Mouse (Mus musculus): Measurements from ENCODE around the gene Aifm1. TPM values are rescaled to one million over a fixed set of nuclear protein-coding genes. Genes with fewer than 3 reads are reported as not detected.

The Aifm1 gene
- total and polyA plus RNA-seq, 3 experiments: 7.0 to 71.4 (median 48.8) TPM

GRCm38 (mm10) chrX:48462754-48463507 lies 50.4 kb downstream of the Aifm1 start, which contains the start of gene Elf4:
Gene Elf4 (minus strand): TSS chrX:48463132.
- TF ChIP-seq CTCF (IDR thresholded peaks at IDR 0.05; ENCODE audit: low read depth, low read length) (peak; percentile 75), TAL1 (conservative IDR thresholded peaks at IDR 0.05; ENCODE audit: low read depth, low read length) (no peak)
- H3K9me3 ChIP-seq (replicated peaks): no peaks in the 10 kb centered on the region
- DNase-seq (ENCODE audit: low spot score): peak; percentile 38
- H3K4me3 ChIP-seq (ENCODE audit: low read depth, low read length): peak within 1 kb of the TSS; percentile 68; the same call in 1 of the 2 replicates
- H3K27me3 ChIP-seq (ENCODE audit: insufficient read depth, low read length): no peaks in the 10 kb centered on the region
- peaks cover 18% of the 10 kb centered on the region for H3K4me1 ChIP-seq (ENCODE audit: insufficient read depth, low read depth, low read length)
- ATAC-seq (ENCODE audit: extremely low read depth, insufficient number of reproducible peaks, low FRiP score, poor library complexity, severe bottlenecking): peak; percentile 34; the same call in 1 of the 2 replicates
- no peaks in the 10 kb centered on the region for H3K36me3 ChIP-seq (replicated peaks)

- H3K9me3 ChIP-seq (replicated peaks): no peaks in the 10 kb centered on the region
- H3K27me3 ChIP-seq (ENCODE audit: insufficient read depth, low read length): no peaks in the 10 kb centered on the region
- ATAC-seq (ENCODE audit: extremely low read depth, insufficient number of reproducible peaks, low FRiP score, poor library complexity, severe bottlenecking) (no peak), DNase-seq (ENCODE audit: low spot score) (no peak)
- H3K4me3 ChIP-seq (ENCODE audit: low read depth, low read length): peak overlapping the region; percentile 68; the same call in 1 of the 2 replicates
- TF ChIP-seq POLR2AphosphoS5 (IDR thresholded peaks at IDR 0.05; ENCODE audit: insufficient replicate concordance, low read depth, low read length): no peak
- no peak for TF ChIP-seq GATA1 (IDR thresholded peaks at IDR 0.05; ENCODE audit: borderline replicate concordance, low read length)
- TF ChIP-seq TAL1 (conservative IDR thresholded peaks at IDR 0.05; ENCODE audit: low read depth, low read length): no peak
- TF ChIP-seq CTCF (IDR thresholded peaks at IDR 0.05; ENCODE audit: low read depth, low read length): no peak
- TF ChIP-seq GATA2 (IDR thresholded peaks at IDR 0.05; ENCODE audit: borderline replicate concordance, low read depth, low read length): no peak
- peaks cover 18% of the 10 kb centered on the region for H3K4me1 ChIP-seq (ENCODE audit: insufficient read depth, low read depth, low read length)
- H3K36me3 ChIP-seq (replicated peaks): no peaks in the 10 kb centered on the region
Measured at GRCm38 (mm10) chrX:48462297-48462696, 51.1 kb downstream of the Aifm1 start.

- Histone ChIP-seq H3K36me3 (replicated peaks) (no peaks in the 10 kb centered on the region), H3K27me3 (ENCODE audit: insufficient read depth, low read length) (no peaks in the 10 kb centered on the region), H3K4me1 (ENCODE audit: insufficient read depth, low read depth, low read length) (peaks cover 27% of the 10 kb centered on the region), H3K9me3 (replicated peaks) (no peaks in the 10 kb centered on the region), H3K4me3 (ENCODE audit: low read depth, low read length) (no peak overlapping the region)
- ATAC-seq (ENCODE audit: extremely low read depth, insufficient number of reproducible peaks, low FRiP score, poor library complexity, severe bottlenecking) (no peak), DNase-seq (ENCODE audit: low spot score) (no peak)
- TF ChIP-seq CTCF (IDR thresholded peaks at IDR 0.05; ENCODE audit: low read depth, low read length) (no peak), GATA2 (IDR thresholded peaks at IDR 0.05; ENCODE audit: borderline replicate concordance, low read depth, low read length) (no peak), TAL1 (conservative IDR thresholded peaks at IDR 0.05; ENCODE audit: low read depth, low read length) (no peak), POLR2AphosphoS5 (IDR thresholded peaks at IDR 0.05; ENCODE audit: insufficient replicate concordance, low read depth, low read length) (no peak), GATA1 (IDR thresholded peaks at IDR 0.05; ENCODE audit: borderline replicate concordance, low read length) (no peak)
Measured at GRCm38 (mm10) chrX:48461006-48461405, 52.4 kb downstream of the Aifm1 start.

- TF ChIP-seq POLR2AphosphoS5 (IDR thresholded peaks at IDR 0.05; ENCODE audit: insufficient replicate concordance, low read depth, low read length): no peak
- no peak for TF ChIP-seq TAL1 (conservative IDR thresholded peaks at IDR 0.05; ENCODE audit: low read depth, low read length)
- TF ChIP-seq GATA2 (IDR thresholded peaks at IDR 0.05; ENCODE audit: borderline replicate concordance, low read depth, low read length): no peak
- no peak for TF ChIP-seq CTCF (IDR thresholded peaks at IDR 0.05; ENCODE audit: low read depth, low read length)
- TF ChIP-seq GATA1 (IDR thresholded peaks at IDR 0.05; ENCODE audit: borderline replicate concordance, low read length): no peak
Measured at GRCm38 (mm10) chrX:48460496-48460895, 52.9 kb downstream of the Aifm1 start.

GRCm38 (mm10) chrX:48456956-48457355 lies 56.4 kb downstream of the Aifm1 start:
- ATAC-seq (ENCODE audit: extremely low read depth, insufficient number of reproducible peaks, low FRiP score, poor library complexity, severe bottlenecking) (no peak), DNase-seq (ENCODE audit: low spot score) (no peak)
- Histone ChIP-seq H3K4me3 (ENCODE audit: low read depth, low read length) (no peak overlapping the region), H3K27me3 (ENCODE audit: insufficient read depth, low read length) (no peaks in the 10 kb centered on the region), H3K4me1 (ENCODE audit: insufficient read depth, low read depth, low read length) (peaks cover 35% of the 10 kb centered on the region), H3K36me3 (replicated peaks) (peaks cover 3% of the 10 kb centered on the region), H3K9me3 (replicated peaks) (no peaks in the 10 kb centered on the region)
- TF ChIP-seq GATA2 (IDR thresholded peaks at IDR 0.05; ENCODE audit: borderline replicate concordance, low read depth, low read length) (no peak), GATA1 (IDR thresholded peaks at IDR 0.05; ENCODE audit: borderline replicate concordance, low read length) (no peak), POLR2AphosphoS5 (IDR thresholded peaks at IDR 0.05; ENCODE audit: insufficient replicate concordance, low read depth, low read length) (no peak), CTCF (IDR thresholded peaks at IDR 0.05; ENCODE audit: low read depth, low read length) (no peak), TAL1 (conservative IDR thresholded peaks at IDR 0.05; ENCODE audit: low read depth, low read length) (no peak)

More at GRCm38 (mm10) chrX:48460496-48460895, 52.9 kb downstream of the Aifm1 start:
- H3K4me3 ChIP-seq (ENCODE audit: low read depth, low read length): no peak overlapping the region
- ATAC-seq (ENCODE audit: extremely low read depth, insufficient number of reproducible peaks, low FRiP score, poor library complexity, severe bottlenecking): no peak
- no peaks in the 10 kb centered on the region for H3K36me3 ChIP-seq (replicated peaks)
- H3K4me1 ChIP-seq (ENCODE audit: insufficient read depth, low read depth, low read length): peaks cover 28% of the 10 kb centered on the region
- no peaks in the 10 kb centered on the region for H3K27me3 ChIP-seq (ENCODE audit: insufficient read depth, low read length)
- H3K9me3 ChIP-seq (replicated peaks): no peaks in the 10 kb centered on the region
- DNase-seq (ENCODE audit: low spot score): no peak

- ATAC-seq (ENCODE audit: extremely low read depth, insufficient number of reproducible peaks, low FRiP score, poor library complexity, severe bottlenecking): no peak
- peaks cover 17% of the 10 kb centered on the region for H3K36me3 ChIP-seq (replicated peaks)
- TF ChIP-seq CTCF (IDR thresholded peaks at IDR 0.05; ENCODE audit: low read depth, low read length): no peak
- TF ChIP-seq GATA1 (IDR thresholded peaks at IDR 0.05; ENCODE audit: borderline replicate concordance, low read length): no peak
- TF ChIP-seq GATA2 (IDR thresholded peaks at IDR 0.05; ENCODE audit: borderline replicate concordance, low read depth, low read length): no peak
- no peak for TF ChIP-seq POLR2AphosphoS5 (IDR thresholded peaks at IDR 0.05; ENCODE audit: insufficient replicate concordance, low read depth, low read length)
- no peak for TF ChIP-seq TAL1 (conservative IDR thresholded peaks at IDR 0.05; ENCODE audit: low read depth, low read length)
- no peaks in the 10 kb centered on the region for H3K9me3 ChIP-seq (replicated peaks)
- H3K4me3 ChIP-seq (ENCODE audit: low read depth, low read length): peak overlapping the region; percentile 75; the same call in 1 of the 2 replicates
- H3K27me3 ChIP-seq (ENCODE audit: insufficient read depth, low read length): no peaks in the 10 kb centered on the region
- peaks cover 44% of the 10 kb centered on the region for H3K4me1 ChIP-seq (ENCODE audit: insufficient read depth, low read depth, low read length)
- no peak for DNase-seq (ENCODE audit: low spot score)
Measured at GRCm38 (mm10) chrX:48455018-48455417, 58.3 kb downstream of the Aifm1 start.

All from G1E (cell line).